Mouse (Mus musculus): ENCODE data around the gene Eef1g. TPM values are rescaled to one million over a fixed set of nuclear protein-coding genes. Genes with fewer than 3 reads are reported as not detected.

Gene Eef1g
- total RNA-seq, 2 experiments from 2014 or later = 238 to 242 TPM

DNA sequence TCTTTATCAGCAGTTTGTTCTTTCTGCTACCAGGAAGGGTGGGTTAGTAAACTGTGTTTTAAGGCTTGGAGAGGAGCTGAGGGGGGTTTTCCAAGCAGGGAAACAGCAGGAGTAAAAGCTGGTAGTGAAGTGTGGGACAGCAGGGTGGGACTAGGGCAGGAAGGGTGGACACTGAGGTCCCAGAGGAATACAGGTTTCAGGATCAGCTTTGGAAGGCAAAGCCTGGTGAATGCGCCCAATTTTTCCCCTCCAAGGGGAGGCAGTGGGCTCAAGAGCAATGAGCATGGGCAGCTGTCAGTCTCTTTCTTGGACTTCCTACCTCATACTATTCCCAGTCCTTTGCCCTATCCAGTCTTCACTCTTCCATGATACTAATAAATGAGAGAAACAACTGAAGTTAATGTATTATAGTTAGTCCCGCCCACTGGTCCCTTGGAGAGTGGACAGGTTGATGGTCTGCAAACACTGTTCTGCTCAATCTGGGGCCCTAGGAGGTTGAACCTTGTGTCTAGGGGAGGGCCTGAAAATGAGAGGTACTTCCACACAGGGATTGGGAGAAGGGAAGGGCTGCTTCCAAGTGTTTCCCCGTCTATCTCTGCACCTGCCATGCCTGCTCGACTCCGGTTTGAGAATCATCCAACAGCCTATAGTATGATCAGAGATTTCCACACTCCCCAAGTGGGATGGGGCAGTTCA, 58.9 kb downstream of the Eef1g start:
- TF ChIP-seq CTCF (conservative IDR thresholded peaks at IDR 0.05) = no peak
- no peak for DNase-seq (ENCODE audit: low spot score in 2 of 2)
- H3K4me3 ChIP-seq = no peak overlapping the region
- H3K27ac ChIP-seq = no peak overlapping the region

DNA sequence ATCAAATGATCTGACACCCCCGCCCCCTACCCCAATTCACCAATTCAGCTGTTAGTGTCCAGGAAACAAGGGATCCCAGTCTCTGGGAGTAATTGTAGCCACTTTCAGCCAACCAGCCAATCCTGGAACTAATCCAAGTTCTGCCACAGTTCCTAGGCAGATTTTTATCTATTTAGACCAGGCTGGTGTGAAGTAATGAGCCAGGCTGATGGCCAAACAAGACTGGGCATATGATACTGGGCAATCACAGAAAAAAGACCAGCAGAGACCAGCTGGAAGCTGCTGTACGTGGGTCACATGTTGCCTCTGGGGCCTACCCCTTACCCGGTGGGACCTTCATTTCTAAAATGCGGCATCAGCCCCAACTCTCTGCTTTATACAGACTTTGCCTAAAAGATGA, 59.8 kb downstream of the Eef1g start:
- H3K27ac ChIP-seq = no peak overlapping the region
- no peak for TF ChIP-seq CTCF (conservative IDR thresholded peaks at IDR 0.05)
- no peak overlapping the region for H3K4me3 ChIP-seq
- DNase-seq (ENCODE audit: low spot score in 2 of 2) = peak; percentile 18 to 27

DNA sequence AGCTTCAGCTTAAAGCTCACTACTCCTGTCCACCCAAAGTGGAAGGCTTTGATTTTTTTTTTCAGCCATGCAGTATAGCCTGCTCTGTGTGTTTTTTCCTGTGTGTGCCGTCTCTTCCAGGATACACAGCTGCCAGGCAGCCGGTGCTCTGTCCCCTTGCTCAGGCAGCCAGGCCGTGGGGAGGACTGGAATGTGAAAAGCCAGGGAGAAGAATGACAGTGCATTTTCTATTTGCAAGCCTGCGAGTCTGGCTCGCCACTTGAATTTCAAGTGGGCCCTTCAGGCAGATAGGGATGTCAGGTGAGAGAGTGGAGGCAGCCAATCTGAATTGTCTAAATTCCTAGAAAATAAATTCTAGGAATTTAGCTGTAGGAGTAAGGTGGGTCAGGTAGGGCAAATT, 61.0 kb downstream of the Eef1g start:
- H3K4me3 ChIP-seq = no peak overlapping the region
- peak overlapping the region; percentile 47; the same call in 1 of the 2 replicates for H3K27ac ChIP-seq
- no peak for TF ChIP-seq CTCF (conservative IDR thresholded peaks at IDR 0.05)
- peak in 1 of 2 experiments; percentile 5 for DNase-seq (ENCODE audit: low spot score in 2 of 2)

Other genes with a start within 250 kb of the Eef1g start
- gene Slc3a2, start 243.7 kb upstream of the Eef1g start, total RNA-seq (2021) = 100 to 1,000 TPM; 149 to 151 TPM
- gene Wdr74, start 231.2 kb upstream of the Eef1g start, total RNA-seq (2021) = 10 to 100 TPM; 47.4 to 55.0 TPM
- 1 to 10 TPM; 1.5 to 3.4 TPM for gene 1700092M07Rik, start 226.3 kb upstream of the Eef1g start, total RNA-seq (2021)
- gene Stx5a, start 225.6 kb upstream of the Eef1g start, total RNA-seq (2021) = 10 to 100 TPM; 69.5 to 78.4 TPM
- gene Nxf1, start 210.0 kb upstream of the Eef1g start, total RNA-seq (2021) = 100 to 1,000 TPM; 102 to 106 TPM
- 10 to 100 TPM; 75.4 to 82.7 TPM for gene Tmem223, start 196.0 kb upstream of the Eef1g start, total RNA-seq (2021)
- gene Tmem179b, start 192.6 kb upstream of the Eef1g start, total RNA-seq (2021) = 1 to 10 TPM; 7.4 to 7.7 TPM
- gene Taf6l, start 180.6 kb upstream of the Eef1g start, total RNA-seq (2021) = 10 to 100 TPM; 15.7 to 18.4 TPM
- 100 to 1,000 TPM; 113 to 120 TPM for gene Polr2g, start 168.5 kb upstream of the Eef1g start, total RNA-seq (2021)
- gene Zbtb3, start 164.5 kb upstream of the Eef1g start, total RNA-seq (2021) = 1 to 10 TPM; 5.8 to 6.5 TPM
- 10 to 100 TPM; 36.5 to 37.9 TPM for gene Ttc9c, start 147.7 kb upstream of the Eef1g start, total RNA-seq (2021)
- gene Hnrnpul2, start 147.0 kb upstream of the Eef1g start, total RNA-seq (2021) = 100 to 1,000 TPM; 123 to 127 TPM
- 1 to 10 TPM in 1 of 2 experiments, not detected in 1; 3.4 TPM for gene AC129217.1, start 137.3 kb upstream of the Eef1g start, total RNA-seq (2021)
- 100 to 1,000 TPM; 101 TPM for gene Bscl2, start 129.6 kb upstream of the Eef1g start, total RNA-seq (2021)
- gene Gng3, start 127.8 kb upstream of the Eef1g start, total RNA-seq (2021) = 100 to 1,000 TPM; 160 TPM
- gene Lrrn4cl, start 116.3 kb upstream of the Eef1g start, total RNA-seq (2021) = under 1 TPM; 0.32 to 0.44 TPM
- gene Ubxn1, start 95.5 kb upstream of the Eef1g start, total RNA-seq (2021) = 100 to 1,000 TPM in 1 of 2 experiments, 10 to 100 TPM in 1; 93.5 to 100 TPM
- 10 to 100 TPM; 32.5 to 32.8 TPM for gene Uqcc3, start 86.1 kb upstream of the Eef1g start, total RNA-seq (2021)
- 1 to 10 TPM; 4.8 to 6.6 TPM for gene Lbhd1, start 83.3 kb upstream of the Eef1g start, total RNA-seq (2021)
- not detected for gene Gm49403, start 83.1 kb upstream of the Eef1g start, total RNA-seq (2021)
- 10 to 100 TPM; 25.3 to 30.0 TPM for gene 1810009A15Rik, start 78.2 kb upstream of the Eef1g start, total RNA-seq (2021)
- 1 to 10 TPM; 2.0 to 2.9 TPM for gene Gm49416, start 78.1 kb upstream of the Eef1g start, total RNA-seq (2021)
- 10 to 100 TPM; 24.4 to 25.6 TPM for gene Ints5, start 74.0 kb upstream of the Eef1g start, total RNA-seq (2021)
- 100 to 1,000 TPM; 114 to 118 TPM for gene Ganab, start 69.0 kb upstream of the Eef1g start, total RNA-seq (2021)
- 100 to 1,000 TPM; 167 to 191 TPM for gene B3gat3, start 46.7 kb upstream of the Eef1g start, total RNA-seq (2021)
- gene Rom1, start 37.7 kb upstream of the Eef1g start, total RNA-seq (2021) = 1 to 10 TPM; 4.4 to 5.7 TPM
- 10 to 100 TPM; 11.5 to 11.7 TPM for gene Eml3, start 37.5 kb upstream of the Eef1g start, total RNA-seq (2021)
- gene Mta2, start 25.2 kb upstream of the Eef1g start, total RNA-seq (2021) = 10 to 100 TPM; 58.0 to 68.7 TPM
- gene Tut1, start 13.2 kb upstream of the Eef1g start, total RNA-seq (2021) = 10 to 100 TPM; 20.7 to 20.8 TPM
- 10 to 100 TPM; 19.4 to 21.9 TPM for gene Ahnak, start 22.2 kb downstream of the Eef1g start, total RNA-seq (2021)
- gene Scgb1a1, start 120.9 kb downstream of the Eef1g start, total RNA-seq (2021) = not detected
- gene Asrgl1, start 168.6 kb downstream of the Eef1g start, total RNA-seq (2021) = 100 to 1,000 TPM; 133 to 162 TPM

Data from layer of hippocampus, adult 2 months (tissue).